Mouse (Mus musculus) forebrain, embryonic 12.5 days (tissue): ENCODE data around the gene Klhl24. TPM values are rescaled to one million over a fixed set of nuclear protein-coding genes. Genes with fewer than 3 reads are reported as not detected.
A peak's percentile ranks its signal among the peaks of the same experiment; 100 is the strongest.
"Not testable (repeated sequence)": the region's sequence is repeated elsewhere in the genome, so short reads cannot be mapped to it uniquely, and the experiment has no call there.

ENCODE experiments used
- ATAC-seq: fragments of 200-750 bp; cut with Nextera tagmentation; 2 replicates; pipeline ENCODE4 v1.8.0; 2017; ENCODE audit warnings: moderate TSS enrichment; ENCODE audit not compliant: low FRiP score
- H3K27ac ChIP-seq: fragments of 300-500 bp; sonication (generic); 2 replicates; pipeline ENCODE4 v1.5.1; 2016; ENCODE audit warnings: mild to moderate bottlenecking
- H3K27me3 ChIP-seq: fragments of 300-500 bp; sonication (generic); 2 replicates; pipeline ENCODE4 v1.6.1; 2016; ENCODE audit warnings: mild to moderate bottlenecking
- H3K36me3 ChIP-seq: fragments of 300-500 bp; sonication (generic); replicated peaks from 2 replicates; pipeline ENCODE4 v1.6.1; 2016; ENCODE audit warnings: mild to moderate bottlenecking
- H3K4me1 ChIP-seq: fragments of 300-500 bp; sonication (generic); 2 replicates; pipeline ENCODE4 v1.6.1; 2016
- H3K4me2 ChIP-seq: fragments of 300-500 bp; sonication (generic); 2 replicates; pipeline ENCODE4 v1.6.1; 2016; ENCODE audit warnings: mild to moderate bottlenecking, moderate library complexity
- H3K4me3 ChIP-seq: fragments of 300-500 bp; sonication (generic); replicated peaks from 2 replicates; pipeline ENCODE4 v1.5.1; 2016; ENCODE audit warnings: mild to moderate bottlenecking
- H3K9ac ChIP-seq: fragments of 300-500 bp; sonication (generic); 2 replicates; pipeline ENCODE4 v1.6.1; 2016; ENCODE audit warnings: mild to moderate bottlenecking
- H3K9me3 ChIP-seq: fragments of 300-500 bp; sonication (generic); 2 replicates; pipeline ENCODE4 v1.6.1; 2016
- WGBS: fragments of 180-500 bp; shearing (Covaris S2); methylation state at CpG from one replicate; pipeline ENCODE4 v1.1.7; 2016; 5-methylcytosine and 5-hydroxymethylcytosine counted together
- polyA plus RNA-seq: library from polyadenylated mRNA; unstranded; fragments of >200 nt; fragmentation: Nextera tagmentation; extraction: Ambion mirVana; gene quantifications from 2 replicates; pipeline ENCODE4 v1.2.1, GENCODE M21; 2016

Gene Klhl24
- polyA plus RNA-seq, 1 experiment from 2014 or later, result 53.0 TPM

DNA sequence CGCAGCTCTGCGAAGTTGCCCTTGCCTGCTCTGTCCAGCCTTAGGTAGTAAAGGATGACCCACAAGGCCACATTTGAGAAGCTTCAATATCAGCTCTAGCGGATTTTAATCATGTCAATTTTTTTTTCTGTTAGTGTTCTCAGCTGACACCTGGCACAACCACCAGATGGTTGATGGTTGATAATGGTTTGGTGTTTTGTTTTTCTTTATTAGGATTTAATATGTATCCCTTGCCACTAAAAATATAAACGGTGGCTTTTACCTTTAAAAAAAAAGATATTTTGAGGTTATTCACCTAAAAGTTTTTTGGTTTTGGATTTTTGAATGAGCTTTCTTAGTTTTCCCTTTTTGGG, 1.0 kb downstream of the Klhl24 start:
- no peak for ATAC-seq
- Histone ChIP-seq H3K4me2 (peak overlapping the region; percentile 62), H3K9me3 (peaks cover 7% of the 10 kb centered on the region; the same call in 1 of the 2 replicates), H3K27ac (peak overlapping the region; percentile 99), H3K4me3 (peak overlapping the region; percentile 93), H3K27me3 (no peaks in the 10 kb centered on the region), H3K9ac (peak overlapping the region; percentile 93), H3K4me1 (no peaks in the 10 kb centered on the region), H3K36me3 (peaks cover 10% of the 10 kb centered on the region)
- 10% methylated on average over 4 of the region's 4 CpGs for WGBS

- 96% methylated on average over 6 of the region's 6 CpGs for WGBS
- peak overlapping the region; percentile 62; the same call in 1 of the 2 replicates for H3K4me2 ChIP-seq
- ATAC-seq, result no peak
- H3K4me3 ChIP-seq, result peak overlapping the region; percentile 93; the same call in 1 of the 2 replicates
- H3K27me3 ChIP-seq, result no peaks in the 10 kb centered on the region
- H3K36me3 ChIP-seq, result peaks cover 17% of the 10 kb centered on the region
- H3K4me1 ChIP-seq, result no peaks in the 10 kb centered on the region
- H3K9ac ChIP-seq, result no peak overlapping the region
- H3K9me3 ChIP-seq, result peaks cover 14% of the 10 kb centered on the region
- H3K27ac ChIP-seq, result no peak overlapping the region
These were observed 1.7 kb downstream of the Klhl24 start for GRCm38 (mm10) chr16:20098866-20099629.

DNA sequence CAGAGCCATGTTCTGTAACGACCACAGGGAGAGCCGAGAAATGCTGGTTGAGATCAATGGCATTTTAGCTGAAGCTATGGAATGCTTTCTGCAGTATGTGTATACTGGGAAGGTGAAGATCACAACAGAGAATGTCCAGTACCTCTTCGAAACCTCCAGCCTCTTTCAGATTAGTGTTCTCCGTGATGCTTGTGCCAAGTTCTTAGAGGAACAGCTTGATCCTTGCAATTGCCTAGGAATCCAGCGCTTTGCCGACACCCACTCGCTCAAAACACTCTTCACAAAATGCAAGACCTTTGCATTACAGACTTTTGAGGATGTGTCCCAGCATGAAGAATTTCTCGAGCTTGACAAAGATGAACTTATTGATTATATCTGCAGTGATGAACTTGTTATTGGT, 9.7 kb downstream of the Klhl24 start:
- Histone ChIP-seq H3K4me1 (no peaks in the 10 kb centered on the region), H3K4me2 (no peak overlapping the region), H3K36me3 (peaks cover 80% of the 10 kb centered on the region), H3K27me3 (no peaks in the 10 kb centered on the region), H3K27ac (no peak overlapping the region), H3K9ac (no peak overlapping the region), H3K9me3 (peaks cover 17% of the 10 kb centered on the region), H3K4me3 (no peak overlapping the region)
- 94% methylated on average over 8 of the region's 8 CpGs for WGBS
- no peak for ATAC-seq

DNA sequence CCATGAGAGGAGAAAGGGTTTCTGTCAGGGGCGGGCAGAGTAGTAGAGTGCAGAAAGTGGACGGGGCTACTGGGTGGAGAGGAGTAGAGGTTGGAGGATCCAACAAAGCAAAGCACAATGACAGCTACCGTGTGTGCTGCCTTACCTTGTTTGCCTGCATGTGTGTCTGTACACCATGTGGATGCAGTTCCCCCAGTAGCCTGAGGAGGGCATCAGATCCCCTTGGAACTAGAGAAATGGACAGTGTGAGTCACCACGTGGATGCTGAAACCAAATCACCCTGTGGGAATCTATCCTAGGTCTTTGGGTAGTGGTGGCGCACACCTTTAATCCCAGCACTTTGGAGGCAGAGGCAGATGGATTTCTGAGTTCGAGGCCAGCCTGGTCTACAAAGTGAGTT, 11.6 kb downstream of the Klhl24 start:
- 95% methylated on average over 6 of the region's 6 CpGs for WGBS
- Histone ChIP-seq H3K4me3 (no peak overlapping the region), H3K9ac (no peak overlapping the region), H3K9me3 (peaks cover 3% of the 10 kb centered on the region), H3K27ac (no peak overlapping the region), H3K4me1 (no peaks in the 10 kb centered on the region), H3K27me3 (no peaks in the 10 kb centered on the region), H3K4me2 (no peak overlapping the region), H3K36me3 (peaks cover 67% of the 10 kb centered on the region)
- ATAC-seq, result no peak

GRCm38 (mm10) chr16:20112649-20113048, 15.3 kb downstream of the Klhl24 start:
- H3K9me3 ChIP-seq, result no peaks in the 10 kb centered on the region
- peaks cover 5% of the 10 kb centered on the region; the same call in 1 of the 2 replicates for H3K4me1 ChIP-seq
- H3K4me2 ChIP-seq, result no peak overlapping the region
- H3K27me3 ChIP-seq, result no peaks in the 10 kb centered on the region
- WGBS, result 82% methylated on average over 2 of the region's 2 CpGs
- no peak overlapping the region for H3K9ac ChIP-seq
- no peak overlapping the region for H3K4me3 ChIP-seq
- no peak overlapping the region for H3K27ac ChIP-seq
- H3K36me3 ChIP-seq, result peaks cover 68% of the 10 kb centered on the region
- no peak for ATAC-seq

GRCm38 (mm10) chr16:20116069-20116468, 18.7 kb downstream of the Klhl24 start:
- Histone ChIP-seq H3K27ac (no peak overlapping the region), H3K4me3 (no peak overlapping the region), H3K4me2 (no peak overlapping the region), H3K36me3 (peaks cover 60% of the 10 kb centered on the region), H3K9ac (no peak overlapping the region), H3K9me3 (no peaks in the 10 kb centered on the region), H3K27me3 (no peaks in the 10 kb centered on the region), H3K4me1 (peaks cover 9% of the 10 kb centered on the region)
- ATAC-seq, result no peak
- 75% methylated on average over 4 of the region's 4 CpGs for WGBS

DNA sequence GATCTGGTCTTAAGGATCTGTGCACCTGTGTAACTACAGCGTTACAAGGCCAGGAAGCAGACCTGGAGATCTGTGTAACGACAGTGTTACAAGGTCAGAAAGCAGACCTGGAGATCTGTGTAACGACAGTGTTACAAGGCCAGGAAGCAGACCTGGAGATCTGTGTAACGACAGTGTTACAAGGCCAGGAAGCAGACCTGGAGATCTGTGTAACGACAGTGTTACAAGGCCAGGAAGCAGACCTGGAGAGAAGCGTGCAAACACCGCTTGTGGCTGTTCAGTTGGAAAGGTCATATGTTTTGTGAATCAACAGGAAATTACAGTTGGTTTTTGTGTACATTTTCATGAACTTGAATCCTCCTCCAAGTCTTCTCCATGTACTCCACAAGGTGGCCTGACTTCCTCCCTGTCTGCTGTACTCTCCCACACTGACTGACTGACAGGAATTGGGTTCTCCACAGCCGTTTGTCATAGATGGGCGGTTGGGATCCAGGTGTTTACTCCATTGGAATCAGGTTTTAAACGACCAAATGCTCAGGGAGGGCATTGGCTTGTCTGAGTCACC, 29.1 kb downstream of the Klhl24 start:
- H3K27ac ChIP-seq, H3K4me1 ChIP-seq, H3K27me3 ChIP-seq, H3K4me3 ChIP-seq, H3K9ac ChIP-seq, H3K9me3 ChIP-seq, ATAC-seq, H3K4me2 ChIP-seq: not testable (repeated sequence)
- H3K36me3 ChIP-seq, result peaks cover 38% of the 10 kb centered on the region
- WGBS, result 88% methylated on average over 10 of the region's 10 CpGs

DNA sequence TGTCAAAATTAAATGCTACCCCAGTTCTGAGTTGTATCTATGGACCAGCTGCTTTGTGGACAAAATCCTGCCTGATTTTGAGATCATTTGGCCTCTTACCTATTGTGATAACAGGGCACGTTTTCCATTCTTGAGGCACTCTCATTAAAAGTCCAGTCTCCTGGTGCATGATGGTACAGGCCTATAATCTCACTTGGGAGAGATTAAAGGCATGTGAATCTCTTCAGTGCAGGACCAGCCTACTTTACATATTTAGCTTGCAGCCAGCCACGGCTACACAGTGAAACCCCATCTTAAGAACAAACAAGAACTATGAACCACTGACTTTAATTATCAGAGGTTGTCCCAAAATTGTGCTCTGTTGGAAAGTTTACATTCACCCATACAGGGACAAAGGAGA, 33.1 kb downstream of the Klhl24 start:
- H3K4me3 ChIP-seq, result no peak overlapping the region
- ATAC-seq, result no peak
- no peaks in the 10 kb centered on the region for H3K27me3 ChIP-seq
- H3K9ac ChIP-seq, result no peak overlapping the region
- H3K36me3 ChIP-seq, result 0 out of 2 replicates have a peak, but pooled peaks cover 14% of the 10 kb centered on the region
- H3K4me2 ChIP-seq, result no peak overlapping the region
- no peak overlapping the region for H3K27ac ChIP-seq
- peaks cover 7% of the 10 kb centered on the region; the same call in 1 of the 2 replicates for H3K4me1 ChIP-seq
- 48% methylated on average over 2 of the region's 2 CpGs for WGBS
- H3K9me3 ChIP-seq, result no peaks in the 10 kb centered on the region

DNA sequence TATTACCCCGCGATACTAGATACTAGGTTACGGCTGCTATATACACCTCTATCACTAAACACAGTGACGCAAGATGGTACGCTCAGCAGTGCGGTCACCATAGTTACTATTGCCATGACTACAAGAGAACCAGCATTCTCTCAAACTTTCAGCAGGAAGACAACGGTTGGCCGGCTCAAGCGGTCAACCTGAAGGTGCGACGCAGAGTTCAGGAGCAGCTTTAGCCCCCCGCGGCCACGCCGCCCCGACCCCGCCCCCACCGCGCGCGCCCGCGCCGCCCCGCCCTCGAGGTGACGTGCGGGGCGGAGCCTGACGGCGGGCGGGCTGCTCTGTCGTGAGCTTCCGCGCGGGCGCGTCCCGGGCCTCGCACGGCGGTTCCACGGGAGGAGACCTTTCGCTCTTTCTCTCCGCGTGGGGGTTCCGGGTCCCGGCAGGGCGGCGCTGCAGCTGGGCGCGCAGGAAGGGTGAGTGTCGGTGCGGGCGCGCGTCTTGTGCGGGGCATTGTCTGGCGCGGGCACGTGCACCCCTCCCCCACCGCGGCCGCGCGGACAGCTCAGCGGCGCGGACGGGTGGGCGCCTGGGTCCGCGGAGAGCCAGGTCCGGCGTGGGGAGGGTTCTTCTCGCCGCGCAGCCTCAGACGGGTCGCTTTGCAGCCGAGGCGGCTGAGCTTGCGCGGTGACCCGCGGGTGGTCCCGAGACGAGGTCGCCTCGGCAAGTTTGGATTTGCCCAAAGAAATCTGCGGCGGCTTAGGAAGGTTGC, 43.6 kb downstream of the Klhl24 start, which contains the start of gene Yeats2:
Yeats2 (plus strand) TSS at position 292 of the 760 bp plus-strand sequence.
- H3K4me1 ChIP-seq, result peaks cover 15% of the 10 kb centered on the region
- H3K36me3 ChIP-seq, result peaks cover 12% of the 10 kb centered on the region; the same call in 1 of the 2 replicates
- H3K4me2 ChIP-seq, result peak within 1 kb of the TSS; percentile 58
- H3K27ac ChIP-seq, result peak within 1 kb of the TSS; percentile 95
- H3K27me3 ChIP-seq, result no peaks in the 10 kb centered on the region
- ATAC-seq, result peak; percentile 96
- peak within 1 kb of the TSS; percentile 87 for H3K9ac ChIP-seq
- H3K9me3 ChIP-seq, result 0 out of 2 replicates have a peak, but pooled peaks cover 3% of the 10 kb centered on the region
- peak within 1 kb of the TSS; percentile 76 for H3K4me3 ChIP-seq
- under 1% methylated on average over 88 of the region's 92 CpGs for WGBS

DNA sequence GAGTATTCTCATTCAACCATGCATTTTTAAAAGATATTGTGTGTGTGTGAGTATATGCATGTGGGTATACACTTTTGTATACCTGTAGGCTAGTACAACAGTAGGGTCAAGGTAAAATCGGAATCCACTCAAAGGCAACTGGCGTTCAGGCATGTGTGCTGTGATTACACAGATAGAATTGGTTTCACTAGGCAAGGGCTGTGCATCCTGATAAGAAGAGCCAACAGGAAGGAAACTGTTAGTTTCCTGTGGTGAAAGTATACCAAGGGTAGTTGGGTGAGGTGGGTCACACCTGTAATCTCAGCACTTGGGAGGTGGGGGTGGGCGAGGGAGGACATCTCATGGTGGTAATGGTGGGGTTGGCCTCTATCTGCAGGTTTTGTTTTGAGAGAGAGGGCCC, 47.2 kb downstream of the Klhl24 start:
- Histone ChIP-seq H3K9ac (no peak overlapping the region), H3K4me1 (peaks cover 15% of the 10 kb centered on the region), H3K27me3 (no peaks in the 10 kb centered on the region), H3K4me3 (no peak overlapping the region), H3K4me2 (no peak overlapping the region), H3K27ac (no peak overlapping the region), H3K36me3 (peaks cover 12% of the 10 kb centered on the region; the same call in 1 of the 2 replicates), H3K9me3 (0 out of 2 replicates have a peak, but pooled peaks cover 3% of the 10 kb centered on the region)
- no peak for ATAC-seq
- 100% methylated on average over 3 of the region's 3 CpGs for WGBS

GRCm38 (mm10) chr16:20151991-20152390, 54.6 kb downstream of the Klhl24 start:
- Histone ChIP-seq H3K27me3 (no peaks in the 10 kb centered on the region), H3K27ac (no peak overlapping the region), H3K4me3 (no peak overlapping the region), H3K4me2 (no peak overlapping the region), H3K36me3 (peaks cover 33% of the 10 kb centered on the region), H3K9ac (no peak overlapping the region), H3K4me1 (no peaks in the 10 kb centered on the region), H3K9me3 (no peaks in the 10 kb centered on the region)
- ATAC-seq, result no peak
- 90% methylated on average over 5 of the region's 5 CpGs for WGBS

- no peaks in the 10 kb centered on the region for H3K4me1 ChIP-seq
- WGBS, result 80% methylated on average over 3 of the region's 3 CpGs
- H3K27ac ChIP-seq, result no peak overlapping the region
- no peak overlapping the region for H3K4me2 ChIP-seq
- no peaks in the 10 kb centered on the region for H3K9me3 ChIP-seq
- no peak overlapping the region for H3K9ac ChIP-seq
- ATAC-seq, result no peak
- no peaks in the 10 kb centered on the region for H3K27me3 ChIP-seq
- no peak overlapping the region for H3K4me3 ChIP-seq
- H3K36me3 ChIP-seq, result peaks cover 48% of the 10 kb centered on the region
These were observed 56.4 kb downstream of the Klhl24 start for GRCm38 (mm10) chr16:20153742-20154141.
